Mouse (Mus musculus) inflammation-experienced regulatory T-cells, adult 6 months (primary cell): Measurements from ENCODE around the gene Kcp. TPM values are rescaled to one million over a fixed set of nuclear protein-coding genes. Genes with fewer than 3 reads are reported as not detected.

Experiments
- ATAC-seq: one replicate; pipeline ENCODE4 v1.8.0; 2017
- polyA plus RNA-seq, 3 experiments: library from polyadenylated mRNA; unstranded; fragments of 100-300 nt; shearing (Covaris generic); gene quantifications; one replicate each; pipeline ENCODE4 v1.2.1; 2017

Gene Kcp
- under 1 TPM in 1 of 3 experiments, not detected in 2; 0.16 TPM for polyA plus RNA-seq

DNA sequence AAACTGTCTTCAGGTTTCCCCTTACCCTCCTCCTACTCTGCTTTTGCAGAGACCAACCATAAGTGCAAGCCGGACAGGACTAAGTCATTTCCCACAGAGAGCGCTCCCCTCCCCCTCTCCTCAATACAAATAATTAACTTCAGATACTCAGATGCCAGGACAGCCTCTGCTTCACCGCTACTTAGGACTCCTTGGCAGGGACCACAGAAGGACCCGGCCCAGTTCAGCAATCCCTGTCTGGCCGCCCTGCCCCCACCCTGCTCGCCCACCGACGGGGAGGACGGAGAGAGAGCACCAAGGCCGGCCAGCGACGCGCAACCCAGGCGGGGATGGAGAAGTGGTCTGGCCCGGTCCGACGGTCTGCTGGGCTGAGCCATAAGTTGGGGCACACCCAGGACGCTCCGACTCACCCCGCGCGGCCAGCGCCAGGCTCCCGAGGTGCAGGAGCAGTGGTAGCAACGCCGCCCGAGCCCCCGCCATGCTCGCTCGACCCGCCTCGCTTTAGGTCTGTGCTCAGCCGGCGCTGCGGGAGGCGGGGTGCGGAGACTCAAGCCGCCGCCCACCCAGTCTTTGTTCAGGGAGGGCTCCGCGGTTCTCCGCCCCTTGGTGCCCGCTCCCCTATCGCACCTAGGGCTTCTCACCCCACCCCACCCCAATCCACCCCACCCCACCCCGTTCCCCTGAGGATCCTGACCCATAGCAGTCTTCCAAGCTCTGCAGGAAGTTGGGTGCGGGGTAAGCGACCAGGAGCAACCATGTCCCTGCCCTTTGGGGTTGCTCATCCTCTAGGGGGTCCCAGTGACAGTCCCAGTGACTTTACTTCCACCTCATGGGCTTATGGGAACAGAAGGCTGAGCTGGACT lies at the start of gene Kcp:
Gene Kcp (minus strand): TSS at position 506 of the 863 bp plus-strand sequence.
- ATAC-seq, result no peak

DNA sequence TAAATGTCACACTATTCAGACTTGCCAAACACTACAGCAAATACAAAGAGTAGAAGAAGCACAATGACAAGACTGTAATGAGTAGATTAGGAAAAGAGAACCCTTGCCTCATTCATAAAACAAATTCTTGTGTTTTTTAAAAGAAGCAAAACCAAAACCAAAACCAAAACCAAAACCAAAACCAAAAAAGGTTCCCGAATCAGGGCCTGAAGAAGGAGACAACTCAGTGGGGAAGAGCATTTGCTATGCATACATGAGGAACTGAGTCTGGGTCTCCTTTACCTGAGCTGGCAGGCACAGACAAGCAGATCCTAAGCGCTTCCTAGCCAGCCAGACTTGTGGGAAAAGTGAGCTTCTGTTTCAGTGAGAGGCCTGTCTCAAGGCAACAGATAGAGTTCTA lies 49.4 kb upstream of the Kcp start:
- ATAC-seq, result peak; percentile 35

DNA sequence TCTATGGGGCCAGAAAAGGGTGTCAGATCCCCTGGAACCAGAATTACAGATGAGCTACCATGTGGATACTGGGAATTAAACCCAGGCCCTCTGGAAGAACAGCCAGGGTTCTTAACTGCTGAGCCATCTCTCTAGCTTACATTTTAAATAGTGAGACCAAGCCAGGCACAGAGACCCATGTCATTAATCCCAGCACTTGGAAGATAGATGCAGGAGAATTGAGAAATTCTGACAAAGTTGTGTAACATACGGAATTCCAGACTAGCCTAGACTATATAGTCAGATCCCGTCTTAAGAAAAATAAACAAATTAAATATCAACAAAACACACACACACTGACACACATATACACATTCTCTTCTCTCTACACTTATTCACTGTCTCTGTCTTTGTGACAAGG lies 44.8 kb upstream of the Kcp start:
- ATAC-seq, result no peak

DNA sequence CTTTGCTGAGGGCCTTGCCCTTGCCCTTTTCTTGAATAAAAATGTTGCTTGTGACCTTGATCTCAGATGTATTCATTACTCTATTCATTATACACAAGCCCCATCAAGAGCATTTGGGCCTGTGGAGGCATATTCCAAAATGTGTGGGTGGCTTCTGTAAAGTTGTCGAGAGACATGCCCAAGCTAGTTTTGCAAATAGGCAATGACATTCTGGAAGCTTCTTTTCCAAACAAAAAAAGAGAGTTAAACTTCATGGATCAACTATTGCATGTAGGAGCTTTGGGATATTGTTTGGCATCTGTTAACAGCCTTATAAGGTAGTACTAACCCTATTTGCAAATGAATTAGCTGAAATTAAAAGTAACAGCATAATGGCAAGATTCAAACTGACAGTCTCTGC lies 40.3 kb upstream of the Kcp start:
- no peak for ATAC-seq

DNA sequence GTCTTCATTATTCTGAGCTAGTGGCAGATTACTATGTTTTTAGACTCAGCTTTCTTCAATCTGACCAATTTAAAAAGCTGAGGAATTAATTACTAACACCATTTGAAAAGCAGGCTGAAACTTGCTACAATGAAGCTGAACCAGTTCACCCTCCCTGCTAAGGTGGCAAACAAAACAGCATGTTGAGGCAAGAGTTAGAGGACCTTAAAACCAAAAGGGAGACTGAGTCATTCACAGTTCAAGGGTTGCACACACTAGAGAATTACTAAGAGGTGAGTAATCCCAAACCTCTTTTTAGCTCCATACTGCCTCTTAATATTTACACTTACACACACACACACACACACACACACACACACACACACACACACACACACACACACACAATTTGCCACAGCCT lies 39.8 kb upstream of the Kcp start:
- no peak for ATAC-seq

DNA sequence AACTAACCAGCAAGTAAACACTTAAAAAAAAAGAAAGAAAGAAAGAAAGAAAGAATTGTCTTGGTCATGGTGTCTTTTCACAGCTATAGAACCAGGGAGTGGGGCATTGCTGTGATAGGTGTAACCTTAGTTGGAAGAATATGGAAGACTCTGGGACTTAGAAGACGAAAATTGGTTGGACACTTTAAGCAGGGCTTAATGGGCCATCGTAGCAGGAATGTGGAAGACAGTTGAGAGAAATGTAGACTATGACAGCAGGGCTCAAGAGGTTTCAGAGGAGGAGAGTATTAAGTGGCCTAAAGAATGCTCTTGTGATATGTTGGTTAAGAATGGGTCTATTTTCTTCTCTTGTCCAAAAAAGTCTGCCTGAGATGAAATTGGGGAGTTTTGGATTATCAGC lies 37.9 kb upstream of the Kcp start:
- ATAC-seq, result no peak

DNA sequence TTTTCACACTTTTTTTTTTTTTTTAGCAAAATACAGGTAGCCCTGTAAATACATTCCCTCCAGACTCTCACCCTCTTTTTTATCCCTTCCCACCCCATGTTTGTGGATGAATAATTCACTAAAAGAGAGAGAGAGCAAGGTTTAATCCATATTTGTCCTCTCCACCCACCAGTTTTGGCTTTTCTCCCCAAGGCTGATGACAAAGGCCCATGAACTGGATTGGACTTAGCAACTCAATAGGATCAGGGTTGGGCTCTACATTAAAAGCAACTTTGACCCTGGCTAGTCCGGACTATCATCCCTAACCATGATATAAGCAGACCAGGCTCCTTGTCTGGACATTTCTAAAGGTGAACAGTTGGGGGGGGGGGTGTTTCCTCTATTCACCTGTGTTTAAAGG lies 33.2 kb upstream of the Kcp start:
- ATAC-seq, result no peak

DNA sequence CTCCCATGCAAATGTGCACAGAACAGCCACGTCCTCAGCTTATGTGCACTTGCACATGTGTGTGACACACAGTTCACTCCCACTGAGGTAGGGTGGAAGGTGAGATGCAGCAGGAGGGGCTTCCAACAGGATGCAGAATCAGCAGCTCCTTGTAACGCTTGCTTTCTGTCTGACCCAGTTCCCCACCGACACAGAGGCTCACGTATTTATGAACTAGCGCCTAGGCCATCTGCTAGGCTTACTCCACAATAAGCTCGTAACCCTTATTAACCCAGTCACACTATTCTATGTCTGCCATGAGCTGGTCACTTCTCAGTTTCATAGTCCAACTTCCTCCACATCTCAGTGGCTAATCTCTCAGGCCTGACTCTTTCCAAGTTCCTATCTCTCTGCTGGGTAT lies 32.5 kb upstream of the Kcp start:
- no peak for ATAC-seq

DNA sequence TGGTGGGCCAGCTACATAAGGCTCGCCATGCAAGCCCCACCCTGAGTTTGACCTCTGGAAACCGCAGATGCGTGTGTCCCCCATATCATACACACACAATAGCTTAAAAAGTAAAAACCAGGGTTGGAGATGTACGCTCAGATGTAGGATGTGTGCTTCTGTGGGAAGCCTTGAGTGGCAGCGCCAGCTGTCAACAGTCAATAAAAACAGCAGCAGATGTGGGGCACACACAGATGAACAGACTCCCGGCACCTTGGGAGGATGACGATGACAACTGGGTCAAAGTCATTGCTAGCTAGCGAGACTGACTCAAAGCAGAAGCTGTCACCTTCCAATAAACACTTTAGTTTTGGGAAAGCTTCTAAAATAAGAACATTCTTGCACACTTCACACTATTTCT lies 31.8 kb upstream of the Kcp start:
- no peak for ATAC-seq

DNA sequence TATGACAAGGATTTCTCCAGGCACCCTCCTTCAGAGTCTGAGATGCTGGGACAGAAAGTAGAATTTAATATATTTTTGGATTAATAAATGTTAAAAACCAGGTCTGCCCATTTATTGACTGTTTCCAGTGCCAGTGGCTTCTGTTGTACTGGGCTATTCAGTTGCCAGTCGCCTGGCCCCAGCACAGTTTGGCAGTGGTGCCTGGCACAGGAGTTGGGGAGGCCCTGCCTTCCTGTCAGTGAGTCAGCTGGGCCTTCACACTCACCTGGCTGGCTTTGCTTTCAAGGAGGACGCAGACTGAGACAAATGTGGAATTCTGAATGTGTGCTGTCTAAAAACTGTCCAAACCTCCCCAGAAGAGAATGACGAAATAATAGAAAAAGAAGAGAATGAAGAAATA lies 29.5 kb upstream of the Kcp start:
- no peak for ATAC-seq

DNA sequence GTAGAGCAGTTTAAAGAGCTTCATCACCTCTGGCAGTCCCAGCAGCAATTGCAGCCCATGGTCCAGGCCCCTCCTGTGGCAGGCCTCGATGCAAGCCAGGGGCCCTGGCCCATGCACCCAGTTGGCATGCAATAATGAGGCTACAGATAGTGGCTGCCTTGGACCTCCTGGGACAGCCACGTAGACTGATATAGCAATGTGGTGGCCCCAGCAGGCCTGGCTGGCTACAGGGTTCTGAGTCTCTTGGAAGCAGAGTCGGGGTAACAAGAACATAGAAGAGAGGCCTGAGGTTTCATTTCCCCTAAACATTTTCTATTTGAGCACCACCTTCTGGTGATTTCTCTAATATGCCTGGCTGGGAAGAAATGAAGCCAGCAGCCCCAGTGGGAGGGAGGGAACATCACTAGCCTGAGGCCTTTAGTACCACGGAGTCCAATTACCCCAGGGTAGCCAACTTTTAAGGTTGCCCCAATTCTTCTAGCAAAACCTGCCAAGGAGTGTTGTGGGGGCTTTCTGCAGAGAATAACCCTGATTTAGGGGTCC lies 29.0 kb upstream of the Kcp start:
- peak; percentile 32 for ATAC-seq

DNA sequence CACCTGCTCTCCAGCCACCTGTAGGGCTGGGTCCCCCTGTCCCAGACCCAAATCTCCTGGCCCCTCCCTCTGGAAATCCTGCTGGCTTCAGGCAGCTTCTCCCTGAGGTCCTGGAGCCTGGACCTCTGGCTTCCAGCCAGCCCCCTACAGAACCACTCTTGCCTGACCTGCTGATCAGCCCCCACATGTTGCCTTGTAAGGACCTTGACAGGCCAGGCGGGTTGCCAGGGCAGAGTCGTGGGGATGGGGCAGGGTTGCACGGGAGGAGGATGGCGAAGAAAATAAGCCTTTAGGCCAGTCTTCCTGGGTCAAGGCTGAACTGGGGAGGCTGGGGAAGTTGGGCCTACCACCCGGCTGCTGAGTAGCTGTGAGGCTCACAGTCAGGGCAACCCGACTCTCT lies 27.6 kb upstream of the Kcp start:
- ATAC-seq, result no peak

DNA sequence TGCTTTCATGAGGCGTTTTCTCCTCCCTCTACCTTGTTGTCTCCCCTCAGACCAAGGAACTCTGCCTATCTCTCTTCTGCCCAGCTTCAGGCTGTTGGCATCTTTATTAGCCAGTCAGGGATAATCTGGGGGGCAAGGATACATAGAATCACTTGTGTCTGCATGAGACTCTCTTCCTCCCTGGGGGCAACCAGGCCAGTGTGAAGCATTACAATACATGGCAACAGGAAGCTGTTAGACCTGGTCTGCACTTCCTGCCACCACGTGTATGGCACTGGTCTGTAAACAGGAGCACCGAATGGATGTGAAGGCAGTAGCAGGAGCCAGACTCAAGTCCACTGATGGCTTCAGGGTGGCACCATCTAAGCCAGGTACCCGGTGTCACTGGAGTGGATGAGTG lies 22.3 kb upstream of the Kcp start:
- ATAC-seq, result no peak

DNA sequence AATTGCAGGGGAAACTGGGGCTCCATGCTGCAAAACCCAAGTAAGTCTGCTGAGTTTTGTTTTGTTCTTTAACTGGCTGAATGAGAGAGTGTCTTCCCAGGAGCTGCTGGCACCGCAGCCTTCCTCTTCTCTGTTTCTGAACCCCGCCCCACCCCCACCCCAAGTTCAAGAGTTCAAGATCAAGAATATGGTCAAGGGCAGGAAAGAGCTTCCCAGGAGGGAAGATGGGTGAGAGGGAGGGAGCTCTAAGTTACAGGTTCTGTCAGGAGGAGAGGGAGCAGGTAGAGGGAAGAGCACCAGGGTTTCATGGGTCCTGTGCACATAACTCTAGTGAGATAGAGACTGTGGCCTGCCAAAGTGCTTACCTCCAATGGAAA lies 21.7 kb upstream of the Kcp start:
- no peak for ATAC-seq

DNA sequence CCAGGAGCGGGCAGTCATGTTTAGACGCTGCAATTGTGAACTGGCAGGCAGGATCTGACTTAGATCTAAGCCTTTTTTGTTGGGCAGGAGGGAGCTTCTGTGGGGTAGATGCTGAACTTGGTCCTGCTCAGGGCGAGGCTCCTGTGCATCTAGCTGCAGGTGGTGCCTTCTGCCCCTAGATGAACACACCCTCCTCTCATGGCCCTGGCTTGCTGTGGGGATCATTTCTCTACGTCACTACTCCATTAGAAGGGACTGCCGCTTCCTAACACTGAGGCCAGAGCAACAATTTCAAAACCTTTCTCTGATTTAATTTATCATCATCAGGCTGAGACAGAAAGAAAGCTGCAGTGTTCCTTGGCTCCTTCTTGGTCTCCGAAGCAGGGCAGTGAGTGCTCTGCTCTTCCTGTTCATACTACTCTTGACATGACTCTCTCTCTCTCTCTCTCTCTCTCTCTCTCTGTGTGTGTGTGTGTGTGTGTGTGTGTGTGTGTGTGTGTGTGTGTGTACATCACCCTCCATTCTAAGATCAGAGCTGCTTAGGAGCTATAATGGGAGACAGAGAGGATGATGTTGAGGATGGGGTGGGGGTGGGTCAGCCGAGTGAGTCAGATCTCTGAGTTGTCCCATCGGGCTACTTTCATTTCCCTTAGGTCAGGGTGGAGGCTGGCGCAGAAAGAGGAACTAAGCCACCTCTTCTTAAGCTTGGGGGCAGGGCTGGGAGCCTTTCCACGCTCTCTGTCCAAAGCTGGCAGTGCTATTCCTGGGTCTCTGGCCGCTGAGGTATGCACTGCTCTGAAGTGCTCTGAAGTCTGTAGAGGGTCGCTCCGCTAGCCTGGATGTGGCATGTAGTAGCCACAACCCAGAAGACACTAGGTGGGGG lies 21.1 kb upstream of the Kcp start:
- no peak for ATAC-seq

DNA sequence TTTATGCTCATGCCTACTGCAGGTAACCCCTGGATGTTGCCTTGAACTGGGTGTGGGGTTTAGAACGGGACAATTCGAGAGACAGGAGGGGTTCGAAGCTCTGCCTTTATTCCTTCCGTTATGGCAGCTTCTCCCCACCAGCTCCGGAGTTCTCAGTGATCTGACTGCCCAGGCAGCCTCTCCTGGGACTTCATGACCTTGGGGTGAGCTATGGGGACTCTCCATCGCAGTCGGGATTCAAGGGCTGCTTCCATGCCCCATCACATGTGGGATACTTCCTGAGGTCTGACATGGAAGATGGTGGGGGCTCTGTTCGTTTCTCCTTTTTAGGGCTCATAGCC lies 20.4 kb upstream of the Kcp start:
- ATAC-seq, result no peak

DNA sequence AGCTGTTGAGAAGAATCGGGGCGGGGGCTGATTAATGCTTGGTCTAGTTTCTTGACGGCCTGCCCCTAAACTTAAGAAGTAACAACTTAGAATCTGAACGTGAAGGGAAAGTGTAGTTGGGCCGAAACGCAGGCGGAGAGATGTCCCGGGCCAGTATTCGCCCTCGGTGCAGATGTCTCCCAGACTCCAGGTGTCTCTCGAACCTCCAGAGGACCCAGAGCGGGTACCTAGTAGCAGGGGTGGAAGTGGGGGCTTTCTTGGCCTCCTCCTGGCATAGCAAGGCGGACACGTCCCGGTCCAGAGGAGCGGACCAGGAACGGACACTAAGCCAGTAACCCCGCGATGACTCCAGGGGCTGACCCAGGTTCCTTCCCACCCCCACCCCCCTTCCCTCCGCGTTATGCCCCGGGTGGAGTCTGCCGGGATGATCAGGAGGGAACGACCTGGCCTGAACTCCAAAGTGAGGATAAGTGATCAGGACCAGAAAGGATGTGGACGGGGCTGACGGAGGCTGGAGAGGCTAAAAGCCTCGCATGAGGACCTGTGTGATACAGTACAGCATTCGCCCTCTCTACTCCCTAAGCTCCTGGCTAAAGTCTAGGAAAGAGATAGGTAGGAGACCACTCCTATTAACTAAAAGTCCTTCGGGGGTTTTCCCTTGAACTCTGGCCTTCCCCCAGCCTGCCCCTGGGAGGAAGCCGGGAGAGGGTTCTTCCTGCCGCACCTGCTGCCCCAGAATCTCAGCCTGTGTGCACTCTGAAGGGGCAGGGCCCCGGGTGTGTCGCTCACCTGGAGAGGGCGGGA lies 19.8 kb upstream of the Kcp start:
- peak; percentile 27 for ATAC-seq

DNA sequence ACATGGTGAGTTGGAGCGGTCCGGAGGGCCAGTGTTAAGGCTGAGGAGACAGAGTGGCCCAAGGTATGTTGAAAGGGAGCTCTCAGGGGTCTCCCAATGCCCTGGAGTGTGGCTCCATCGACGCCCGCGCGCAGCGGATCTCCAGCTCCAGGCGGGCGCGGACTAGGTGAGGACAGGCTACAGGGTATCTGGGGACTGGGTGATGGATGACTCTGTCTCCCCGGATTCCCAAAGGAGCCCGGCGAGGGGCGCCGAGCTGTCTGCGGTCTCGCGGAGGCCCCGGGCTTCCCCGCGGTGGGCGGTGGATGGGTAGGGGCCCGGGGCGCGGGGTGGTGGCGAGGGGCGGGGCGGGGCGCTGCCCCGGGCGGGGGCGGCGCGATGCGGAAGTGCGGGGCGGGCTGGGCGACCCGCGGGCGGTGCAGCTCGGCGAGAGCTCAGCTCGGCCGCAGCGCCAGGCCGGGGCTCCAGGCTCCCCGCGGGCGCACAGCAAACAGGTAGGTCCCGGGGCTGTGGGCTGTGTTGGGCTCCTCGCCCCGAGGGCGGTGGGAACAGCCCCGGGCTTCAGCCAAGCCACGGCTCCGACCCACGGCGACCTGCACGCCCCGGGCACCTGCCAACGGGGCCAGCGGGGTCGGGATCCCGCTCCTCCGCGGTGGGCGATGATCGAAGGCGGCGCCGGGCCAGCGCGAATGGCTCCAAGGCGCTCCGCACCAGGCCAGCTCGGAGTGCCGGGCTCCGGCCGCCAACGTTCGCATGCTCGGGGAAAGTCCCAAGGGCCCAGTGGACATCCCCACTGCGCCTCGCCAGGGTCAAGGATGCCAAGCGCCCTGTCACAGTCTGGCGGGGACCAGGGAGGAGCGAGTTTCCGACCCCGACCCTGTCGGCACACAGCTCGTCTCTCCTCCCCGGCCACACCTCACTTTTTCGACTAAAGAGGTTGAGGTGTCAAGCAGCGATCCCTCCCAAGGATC lies 18.8 kb upstream of the Kcp start, which contains the start of gene Irf5:
Gene Irf5 (plus strand): TSS at position 345 of the 971 bp plus-strand sequence.
- peak; percentile 49 for ATAC-seq

DNA sequence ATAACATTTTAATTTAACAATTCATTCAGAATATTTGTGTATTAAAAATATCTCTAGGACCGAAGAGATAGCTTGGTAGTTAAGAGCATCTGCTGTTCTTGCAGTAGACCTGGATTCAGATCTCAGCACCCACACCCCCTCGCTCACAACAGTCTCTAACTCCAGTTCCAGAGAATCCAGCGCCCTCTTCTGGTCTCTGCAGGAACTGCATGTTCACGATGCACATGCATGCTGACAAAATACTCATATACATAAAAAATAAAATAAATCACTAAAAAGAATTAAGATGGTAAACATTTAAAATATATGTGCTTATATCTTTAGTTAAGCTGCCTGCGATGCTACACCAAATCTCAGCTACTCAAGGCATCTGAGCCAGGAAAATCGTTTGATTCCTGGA lies 17.5 kb upstream of the Kcp start:
- ATAC-seq, result no peak

DNA sequence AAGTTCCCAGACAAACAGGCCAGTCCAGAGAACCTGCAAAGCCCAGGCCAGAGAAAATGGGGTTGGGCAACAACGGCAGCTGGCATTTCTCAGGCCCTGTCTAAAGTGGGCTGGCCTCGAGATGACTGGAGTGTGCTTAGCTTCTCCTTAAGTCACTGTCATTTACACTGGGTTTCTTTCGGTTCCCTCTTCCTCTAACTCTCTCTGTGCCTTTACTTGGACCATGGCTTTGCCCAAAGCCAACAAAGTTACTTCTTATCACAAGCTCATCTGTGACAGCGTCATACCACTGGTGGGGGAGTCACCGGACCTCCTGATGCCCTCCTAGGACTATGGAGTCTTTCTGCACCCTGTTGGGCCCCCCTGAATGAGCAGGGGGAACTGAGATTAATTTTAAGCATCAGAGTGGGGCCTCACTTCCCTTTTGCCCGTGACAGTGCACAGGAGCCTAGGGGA lies 16.3 kb upstream of the Kcp start:
- no peak for ATAC-seq

DNA sequence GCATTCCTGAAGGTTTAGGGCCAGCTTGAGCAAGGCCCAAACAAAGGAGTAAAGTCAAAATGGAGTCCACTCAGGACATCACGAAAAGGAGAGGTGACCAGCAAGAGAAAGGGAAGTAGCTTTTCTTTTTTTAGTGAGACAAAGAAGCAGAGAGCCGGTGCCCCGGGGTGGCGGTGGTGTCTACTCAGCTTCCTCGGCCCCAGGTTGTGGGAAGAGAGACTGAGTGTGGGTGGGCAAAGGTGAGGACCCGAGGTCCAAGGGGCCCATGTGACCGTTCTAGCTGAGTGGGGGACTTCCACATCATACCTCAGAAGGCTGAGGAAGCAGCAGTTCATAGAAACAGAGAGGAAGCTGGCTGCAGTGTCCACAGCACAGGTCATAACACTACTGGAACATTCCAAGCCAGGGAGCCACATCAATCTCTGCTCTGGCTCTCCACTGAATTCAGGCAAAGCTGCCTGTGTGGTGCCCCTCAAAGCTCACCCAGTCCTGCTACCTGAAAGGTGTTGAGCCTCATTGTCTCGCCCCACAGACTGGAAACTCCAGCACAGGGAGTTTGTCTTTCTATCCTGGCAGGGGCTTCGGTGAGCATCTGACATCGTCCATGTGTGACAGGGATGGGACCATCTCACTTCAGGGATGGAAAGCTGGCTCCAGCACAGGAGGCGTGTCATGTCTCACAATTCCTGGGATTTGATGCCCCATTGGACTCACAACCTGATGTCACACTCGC lies 15.7 kb upstream of the Kcp start:
- ATAC-seq, result no peak
